Mouse (Mus musculus): ENCODE data around the gene Zfp740.

Zfp740 gene

DNA sequence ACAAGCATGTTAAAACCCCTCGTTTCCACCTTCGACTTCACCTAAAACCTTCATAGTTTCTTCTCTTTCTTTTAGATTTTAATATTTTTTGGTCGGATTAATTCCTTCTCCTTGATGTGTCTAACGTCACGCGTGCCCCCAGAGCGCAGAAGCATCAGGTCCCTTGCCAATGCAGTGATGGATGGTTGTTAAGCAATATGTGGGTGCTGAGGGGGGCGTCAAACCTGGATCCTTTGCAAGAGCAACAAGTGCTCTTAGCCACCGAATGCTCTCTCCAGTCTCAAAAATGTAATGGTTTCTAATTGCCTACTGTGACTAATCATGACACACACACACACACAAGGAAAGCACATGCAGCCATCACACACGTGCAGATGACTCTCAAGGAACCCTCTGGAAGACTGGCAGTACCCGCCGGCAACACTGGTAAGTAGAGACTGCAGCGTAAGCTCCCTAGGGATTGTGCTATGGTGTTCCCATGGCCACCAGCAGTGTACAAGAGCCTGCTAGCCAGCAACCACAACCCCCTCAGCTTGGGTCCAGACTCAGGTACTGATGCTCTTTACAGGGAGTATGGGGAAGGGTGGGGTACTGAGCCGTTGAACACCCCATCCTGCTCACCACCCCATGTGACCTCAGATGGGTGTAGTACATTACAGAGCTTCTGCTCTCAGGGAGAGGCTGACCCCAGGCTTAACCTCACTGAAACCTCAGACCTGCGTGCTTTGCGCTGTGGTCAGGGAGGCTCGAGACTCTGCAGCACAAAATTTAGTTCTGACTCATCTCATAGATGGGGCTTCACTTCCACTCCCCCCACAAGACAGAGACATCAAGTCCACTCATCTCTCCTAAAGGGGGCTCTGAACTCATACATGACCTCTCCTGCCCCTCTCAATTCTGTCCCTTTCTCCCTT, 27.6 kb downstream of the Zfp740 start:
- DNase-seq (ENCODE audit: low spot score): no peak

DNA sequence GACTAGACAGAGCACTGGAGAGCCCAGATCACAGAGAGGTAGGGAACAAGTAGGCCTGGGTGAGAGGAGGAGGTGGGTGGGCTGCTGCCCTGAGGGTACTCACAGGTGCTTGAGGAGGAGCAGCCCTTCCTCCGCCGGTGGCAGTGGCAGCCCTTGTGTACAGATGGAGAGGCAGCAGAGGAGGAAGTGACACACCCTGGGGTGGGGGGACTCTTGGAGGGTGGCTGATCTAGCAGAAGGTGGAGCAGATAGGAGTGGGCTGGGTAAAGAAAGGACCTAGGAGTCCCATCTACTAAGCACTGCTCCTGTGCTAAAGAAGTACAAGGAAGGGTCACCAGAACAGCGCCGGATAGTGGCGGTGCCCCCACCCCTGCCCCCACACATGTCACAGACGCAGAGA, 28.7 kb downstream of the Zfp740 start, which contains the start of gene Itgb7:
Itgb7 (minus strand) TSS at position 197 of the 400 bp plus-strand sequence.
- no peak for DNase-seq (ENCODE audit: low spot score)

GRCm38 (mm10) chr15:102232764-102233163, 29.7 kb downstream of the Zfp740 start:
- no peak for DNase-seq (ENCODE audit: low spot score)

DNA sequence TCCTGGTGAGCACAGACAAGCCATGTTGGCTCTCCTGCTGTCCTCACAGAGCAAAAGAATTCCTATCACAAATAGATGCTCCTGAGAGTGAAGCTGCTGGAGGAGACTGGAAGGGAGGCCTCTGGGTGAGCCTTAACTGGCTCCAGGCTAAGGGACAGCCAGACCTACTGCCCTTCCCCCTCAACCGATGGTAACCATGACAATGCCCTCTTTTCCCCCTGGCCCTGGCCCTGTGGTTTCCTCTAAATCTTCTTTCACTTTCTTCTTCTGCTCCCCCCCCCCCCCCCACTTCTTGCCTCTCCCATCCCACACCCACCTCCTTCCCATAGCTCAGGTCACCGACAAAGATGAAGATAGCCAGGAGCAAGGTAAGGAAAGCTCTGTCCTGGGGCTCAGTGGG, 30.8 kb downstream of the Zfp740 start:
- no peak for DNase-seq (ENCODE audit: low spot score)

GRCm38 (mm10) chr15:102235371-102236027, 32.5 kb downstream of the Zfp740 start:
- DNase-seq (ENCODE audit: low spot score): no peak

GRCm38 (mm10) chr15:102238543-102239259, 35.7 kb downstream of the Zfp740 start:
- no peak for DNase-seq (ENCODE audit: low spot score)

DNA sequence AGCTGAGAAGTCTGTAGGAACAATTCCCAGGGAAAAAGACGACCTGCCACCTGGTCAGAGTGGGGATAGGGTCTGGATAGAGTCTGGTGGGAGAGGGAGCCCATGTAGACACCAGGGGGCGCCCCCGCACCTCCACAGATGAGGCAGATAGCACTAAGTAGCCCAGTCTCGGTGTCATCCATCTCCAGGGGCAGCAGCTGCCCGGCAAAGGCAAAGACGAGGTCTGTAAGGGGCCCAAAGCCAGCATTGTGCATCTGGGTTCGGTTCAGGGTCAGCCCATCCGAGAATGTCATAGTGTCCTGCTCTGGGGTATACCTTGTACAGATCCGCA, 36.2 kb downstream of the Zfp740 start:
- no peak for DNase-seq (ENCODE audit: low spot score)

GRCm38 (mm10) chr15:102239851-102240250, 36.8 kb downstream of the Zfp740 start:
- DNase-seq (ENCODE audit: low spot score): no peak

DNA sequence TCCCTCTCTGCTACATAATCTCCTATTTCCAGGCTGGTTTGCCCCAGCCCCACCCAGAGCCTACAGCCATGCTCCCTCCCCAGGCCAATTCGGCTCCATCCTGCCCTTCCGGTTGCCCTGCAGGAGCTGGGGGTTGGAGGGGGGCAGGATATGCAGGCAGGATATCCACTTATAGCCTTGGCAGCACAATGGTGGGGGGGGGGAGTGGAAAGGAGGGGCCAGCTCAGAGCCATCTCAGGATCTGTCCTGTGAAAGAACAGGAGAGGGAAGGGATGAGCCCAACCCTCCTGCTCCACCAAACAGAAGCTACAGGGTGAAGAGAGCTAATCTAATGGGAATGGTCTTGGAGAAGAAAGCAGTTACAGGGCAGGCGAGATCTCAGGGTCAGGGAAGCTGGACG, 37.6 kb downstream of the Zfp740 start:
- DNase-seq (ENCODE audit: low spot score): no peak

- DNase-seq (ENCODE audit: low spot score): no peak
Observed at GRCm38 (mm10) chr15:102242404-102243228, 39.6 kb downstream of the Zfp740 start.

GRCm38 (mm10) chr15:102243229-102244190, 40.5 kb downstream of the Zfp740 start:
- DNase-seq (ENCODE audit: low spot score): no peak

DNA sequence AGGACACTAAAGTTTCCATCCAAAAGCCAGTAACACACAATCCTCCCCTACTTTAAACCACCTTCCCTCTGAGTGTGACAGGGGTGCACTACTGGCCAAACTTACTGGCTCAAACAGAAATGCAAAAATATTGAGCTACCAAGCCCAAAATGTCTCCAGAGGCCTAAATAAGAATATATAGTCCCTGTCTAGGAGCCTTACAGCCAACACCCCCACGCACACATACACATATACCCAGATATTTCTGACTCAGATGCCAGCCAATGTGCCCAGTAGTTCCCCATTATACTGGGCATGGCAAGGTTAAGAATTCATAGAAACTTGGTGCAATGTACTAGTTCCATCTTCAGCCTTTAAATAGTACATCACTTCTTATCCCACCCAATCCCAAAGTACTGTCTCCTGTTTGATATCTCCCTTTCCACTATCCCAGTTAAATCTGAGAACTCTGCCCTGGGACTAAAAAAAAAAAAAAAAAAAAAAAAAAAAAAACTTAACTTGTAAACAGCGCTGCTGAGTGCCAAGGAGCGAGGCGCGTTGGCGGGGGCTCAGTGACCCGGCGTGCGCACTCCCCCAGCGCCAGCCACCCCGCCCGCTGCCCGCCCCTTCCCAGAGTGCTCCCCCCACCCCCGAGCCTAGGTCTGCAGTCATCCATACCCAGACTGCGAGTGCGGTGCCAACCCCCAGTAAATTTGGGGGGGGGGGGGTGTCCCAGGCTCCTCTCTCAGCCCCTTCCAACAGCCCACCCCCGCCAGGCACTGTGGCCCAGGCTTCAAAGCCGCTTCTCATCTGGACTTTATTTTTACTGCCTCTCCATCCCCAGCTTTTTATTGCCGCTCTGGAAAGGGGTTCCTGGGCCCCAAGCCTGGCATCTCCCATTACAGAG, 41.5 kb downstream of the Zfp740 start:
- no peak for DNase-seq (ENCODE audit: low spot score)

DNA sequence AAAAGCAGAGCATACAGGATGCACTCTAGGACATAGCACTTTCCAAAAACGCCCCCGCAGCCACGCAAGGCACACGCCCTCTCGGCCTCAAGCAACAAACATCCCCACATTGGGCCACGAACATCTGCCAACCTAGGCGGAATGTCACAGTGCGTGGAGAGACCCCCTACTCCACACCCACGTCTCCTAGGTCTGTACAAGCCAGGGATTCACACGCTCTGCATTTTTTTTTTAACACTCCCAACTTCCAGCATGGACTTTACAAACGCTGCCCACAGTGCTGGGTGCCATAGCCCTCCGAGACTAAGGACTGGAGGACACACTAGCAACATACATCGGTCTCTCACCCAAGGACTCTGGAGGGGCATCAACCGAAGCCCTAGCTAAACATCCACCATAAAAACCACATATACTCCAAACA, 42.4 kb downstream of the Zfp740 start:
- DNase-seq (ENCODE audit: low spot score): no peak

DNA sequence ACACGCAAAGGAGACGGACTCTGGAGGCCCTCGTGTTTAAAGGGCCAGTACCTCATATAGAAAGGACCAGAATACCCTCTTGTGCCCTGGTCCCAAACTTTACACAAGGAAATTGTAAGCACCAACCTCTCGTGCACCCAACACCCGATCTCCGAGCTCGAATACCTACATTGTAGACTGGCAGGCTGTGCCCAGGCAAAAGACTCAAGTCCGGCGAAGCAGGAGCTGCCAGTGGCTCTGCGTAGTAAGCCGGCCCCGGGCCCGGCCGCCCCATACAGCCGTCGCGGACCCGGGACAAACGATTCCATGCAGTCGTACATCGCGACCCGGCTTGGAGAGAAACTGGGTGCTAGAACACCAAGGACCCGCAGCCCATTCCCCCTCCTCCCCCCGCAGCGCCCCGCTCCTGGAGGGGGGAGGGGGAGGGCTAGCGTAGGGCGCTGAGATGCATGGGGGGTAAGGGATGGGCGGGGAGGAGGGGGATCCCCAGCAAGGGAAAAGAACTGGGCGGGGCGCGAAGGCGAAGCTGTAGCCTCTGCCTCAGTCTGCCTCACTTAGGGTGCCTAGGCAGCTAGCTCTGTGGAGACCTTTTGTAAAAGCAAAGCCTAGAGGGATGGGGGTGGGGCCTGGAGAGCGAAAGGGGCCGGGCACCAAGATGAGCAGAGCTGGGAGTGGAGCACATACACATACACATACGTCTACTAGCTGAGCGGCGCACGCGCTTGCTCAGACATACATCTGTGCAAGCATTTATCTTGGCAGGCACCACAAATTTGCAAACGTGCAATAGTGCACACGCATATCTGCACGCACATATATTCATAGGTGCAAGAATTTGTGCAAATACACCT, 43.1 kb downstream of the Zfp740 start:
- DNase-seq (ENCODE audit: low spot score): no peak

- no peak for DNase-seq (ENCODE audit: low spot score)
Observed at GRCm38 (mm10) chr15:102246866-102247251, 43.8 kb downstream of the Zfp740 start.

- no peak for DNase-seq (ENCODE audit: low spot score)
Observed at GRCm38 (mm10) chr15:102247252-102248130, 44.4 kb downstream of the Zfp740 start.

GRCm38 (mm10) chr15:102248131-102248811, 45.2 kb downstream of the Zfp740 start:
- no peak for DNase-seq (ENCODE audit: low spot score)
